Mouse (Mus musculus) adrenal gland, postnatal 36 days (tissue): Measurements from ENCODE around the gene Fam193b. TPM values are rescaled to one million over a fixed set of nuclear protein-coding genes. Genes with fewer than 3 reads are reported as not detected.

Experiments
- DNase-seq, 2 experiments: peaks; one replicate each; pipeline ENCODE4 v3.0.0; 2021; ENCODE audit warnings: mixed read lengths in 1 of 2
- total RNA-seq, 2 experiments: library from RNA; stranded (reverse); gene quantifications; 2 replicates each; pipeline ENCODE4 v1.2.3; 2021

Gene Fam193b
- total RNA-seq, 2 experiments from 2014 or later: 32.3 to 40.4 TPM

DNA sequence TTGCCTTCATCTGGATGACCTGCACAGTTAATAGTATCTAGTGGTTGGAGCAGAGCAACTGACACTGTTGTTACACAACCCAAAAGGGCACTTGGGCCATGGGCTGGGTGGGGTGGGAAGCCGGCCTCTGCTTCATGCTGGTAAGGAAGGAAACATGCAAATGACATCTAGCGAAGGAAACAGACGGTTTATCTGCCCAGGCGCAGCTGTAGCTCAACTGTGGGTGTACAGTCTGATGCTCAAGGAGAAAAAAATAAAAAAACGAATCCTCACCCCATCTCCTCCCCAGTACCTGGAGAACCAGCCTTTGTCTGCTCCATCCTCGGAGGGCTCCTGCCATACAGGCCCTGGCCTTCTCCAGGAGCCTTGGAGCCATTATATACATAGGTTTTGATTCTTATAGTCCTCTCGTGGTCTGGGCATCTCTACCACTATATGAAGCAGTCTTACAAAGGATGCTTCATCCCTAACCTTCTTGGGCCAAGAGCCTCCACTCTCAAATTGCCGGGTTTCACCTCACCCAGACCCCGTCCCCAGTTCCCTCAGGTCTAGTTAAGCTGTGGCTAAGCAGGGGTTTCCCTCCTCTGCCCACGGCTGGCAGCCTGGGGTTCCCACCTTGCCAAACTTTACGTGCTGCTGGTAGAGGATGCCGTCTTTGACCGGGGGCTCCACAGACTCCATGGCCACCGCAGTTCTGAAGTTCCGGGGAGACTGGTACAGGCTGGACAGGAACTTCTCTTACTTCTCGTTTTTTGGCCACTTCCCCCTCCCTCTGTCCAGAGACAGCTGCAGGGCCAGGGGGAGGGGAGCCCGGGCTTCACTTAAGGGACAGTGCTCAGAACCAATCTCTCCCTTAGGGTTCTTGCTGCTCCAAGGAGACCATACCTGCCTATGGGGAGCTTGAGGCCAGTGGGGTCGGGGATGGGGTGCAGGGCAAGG lies 42.8 kb downstream of the Fam193b start:
- no peak for DNase-seq

DNA sequence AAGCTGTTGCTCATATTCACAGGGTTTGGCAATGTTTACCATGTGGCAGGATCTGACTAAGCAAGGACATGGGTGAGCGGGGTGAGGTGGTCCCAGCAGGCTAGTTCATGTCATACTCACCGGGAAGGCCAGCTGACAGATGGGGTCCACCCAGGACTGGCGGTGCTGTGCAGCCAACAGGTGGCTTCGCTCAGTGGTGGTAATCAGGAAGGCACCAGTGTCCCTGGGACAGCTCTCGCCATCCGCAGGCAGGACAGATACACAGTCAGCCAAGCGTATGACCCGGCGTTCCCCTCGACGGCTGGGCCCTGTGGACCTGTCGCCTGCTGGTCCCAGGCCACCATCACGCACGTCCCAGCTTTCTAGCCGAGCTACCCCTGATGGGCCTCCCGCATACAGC lies 43.7 kb downstream of the Fam193b start:
- no peak for DNase-seq

DNA sequence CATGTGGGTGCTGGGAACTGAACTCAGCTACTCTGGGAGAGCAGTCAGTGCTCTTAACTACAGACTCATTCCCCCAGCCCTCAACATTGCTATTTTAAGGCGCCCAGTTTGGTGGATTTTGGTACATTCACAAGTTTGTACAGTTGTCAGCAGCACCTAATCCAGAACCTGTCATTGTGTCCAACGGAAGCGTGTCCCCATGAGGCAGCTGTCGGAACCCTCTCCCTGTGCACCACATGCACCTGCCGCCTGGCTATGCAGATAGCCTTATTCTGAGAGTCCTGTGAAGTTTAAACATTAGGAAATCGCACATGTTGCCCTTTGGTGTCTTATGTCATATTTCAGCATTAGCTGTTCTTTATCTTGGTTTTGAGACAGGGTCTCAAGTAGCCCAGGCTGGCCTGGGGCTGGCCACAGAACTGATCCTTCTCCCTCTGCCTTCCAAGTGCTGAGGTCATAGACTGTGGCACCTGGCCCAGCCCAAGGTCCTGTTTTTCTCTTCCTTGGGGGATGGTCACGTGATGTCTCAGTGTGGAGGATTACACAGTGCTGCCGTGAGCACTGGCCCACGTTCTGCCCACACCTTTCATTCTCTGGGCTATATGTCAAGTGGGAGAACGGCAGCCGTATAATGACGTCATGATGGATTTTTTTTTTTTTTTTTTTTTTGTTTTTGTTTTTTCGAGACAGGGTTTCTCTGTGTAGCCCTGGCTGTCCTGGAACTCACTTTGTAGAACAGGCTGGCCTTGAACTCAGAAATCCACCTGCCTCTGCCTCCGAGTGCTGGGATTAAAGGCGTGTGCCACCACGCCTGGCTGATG lies 45.0 kb downstream of the Fam193b start:
- DNase-seq: no peak

DNA sequence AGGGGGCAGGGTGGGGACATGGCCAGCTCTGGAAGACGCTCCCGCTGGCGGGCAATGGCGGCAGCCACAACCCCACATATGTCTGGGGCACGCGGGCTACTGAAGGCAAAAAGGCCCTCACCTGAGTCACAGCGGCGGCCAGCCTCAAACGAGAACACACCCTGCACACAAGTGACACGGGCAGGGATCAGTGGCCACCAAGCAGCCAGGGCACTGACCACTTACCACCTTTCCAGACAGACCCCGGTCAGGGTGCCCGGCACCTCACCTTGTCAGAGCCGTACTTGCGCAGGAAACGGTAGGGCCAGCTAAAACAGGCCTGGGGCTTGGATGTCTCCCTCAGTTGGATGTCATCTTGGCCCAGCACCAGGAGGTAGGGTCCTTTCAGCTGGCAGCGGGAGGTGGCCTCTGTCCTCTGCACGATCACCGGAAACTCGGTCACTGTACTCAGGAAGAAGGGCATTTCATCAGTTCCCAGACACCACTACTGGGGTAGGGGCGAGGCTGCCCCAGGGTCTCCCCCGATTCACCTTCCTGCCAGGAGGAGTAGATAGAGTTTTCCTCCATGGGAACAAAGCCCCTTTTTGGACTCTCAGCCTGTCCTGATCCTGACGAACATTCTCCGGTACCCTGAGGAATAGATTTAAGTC lies 46.8 kb downstream of the Fam193b start:
- no peak for DNase-seq

DNA sequence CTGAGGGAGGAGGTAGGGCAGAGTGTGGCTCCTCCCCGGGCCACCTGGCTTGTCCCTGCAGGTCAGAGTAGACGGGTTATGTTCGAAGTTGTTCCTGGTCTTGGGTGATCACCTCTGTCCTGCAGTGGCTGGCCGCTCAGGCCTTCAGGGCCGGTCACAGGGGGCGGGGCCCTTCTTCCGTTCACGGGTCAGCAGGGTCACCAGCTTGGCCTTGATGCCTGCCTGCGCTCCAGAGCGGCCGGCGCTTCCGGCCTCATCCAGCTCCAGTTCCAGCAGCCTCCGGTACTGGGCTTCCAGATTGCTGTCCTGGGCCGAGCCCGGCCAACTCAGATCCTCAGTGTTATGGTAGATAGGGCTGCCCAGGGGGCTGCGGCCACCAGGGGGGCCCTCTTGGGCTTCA lies 47.6 kb downstream of the Fam193b start:
- DNase-seq: peak; percentile 65 to 80

DNA sequence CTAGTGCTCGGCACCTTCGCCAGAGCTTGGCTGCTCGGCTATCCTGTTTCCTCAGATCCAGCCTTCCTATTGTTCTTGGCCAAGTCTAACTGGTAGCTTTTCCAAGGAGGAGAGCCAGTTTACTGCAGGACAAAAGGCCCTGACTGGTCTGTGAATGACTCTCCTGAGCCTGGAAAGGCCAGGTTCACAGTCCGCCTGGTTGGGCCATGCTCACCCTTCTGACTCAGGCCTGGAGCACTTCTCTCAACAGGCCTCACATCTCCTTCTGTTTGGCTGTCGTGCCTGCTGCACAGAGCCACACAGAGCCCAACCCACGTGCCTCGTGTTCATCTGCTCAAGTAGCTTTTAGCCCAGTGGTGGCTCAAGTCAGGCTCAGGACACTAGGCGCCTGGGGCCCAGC lies 48.2 kb downstream of the Fam193b start:
- no peak for DNase-seq

DNA sequence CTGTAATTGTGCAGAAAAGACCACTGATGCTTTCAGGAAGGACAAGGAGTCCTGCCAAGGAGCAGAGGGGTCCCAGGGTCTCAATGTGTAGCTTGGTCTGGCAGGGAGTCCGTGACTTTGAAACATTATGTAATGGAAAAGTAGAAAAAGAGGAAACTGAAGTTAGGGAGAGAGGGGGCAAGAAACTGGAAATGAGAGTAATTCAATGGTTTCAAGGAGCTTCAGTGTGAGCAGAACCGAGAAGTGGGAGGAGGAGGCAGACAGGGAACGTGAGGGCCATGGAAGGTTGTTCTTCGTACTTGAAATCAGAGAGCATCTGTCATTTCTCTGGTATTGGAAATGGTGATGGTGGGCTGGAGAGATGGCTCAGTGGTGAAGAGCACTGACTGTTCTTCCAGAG lies 51.3 kb downstream of the Fam193b start:
- no peak for DNase-seq

DNA sequence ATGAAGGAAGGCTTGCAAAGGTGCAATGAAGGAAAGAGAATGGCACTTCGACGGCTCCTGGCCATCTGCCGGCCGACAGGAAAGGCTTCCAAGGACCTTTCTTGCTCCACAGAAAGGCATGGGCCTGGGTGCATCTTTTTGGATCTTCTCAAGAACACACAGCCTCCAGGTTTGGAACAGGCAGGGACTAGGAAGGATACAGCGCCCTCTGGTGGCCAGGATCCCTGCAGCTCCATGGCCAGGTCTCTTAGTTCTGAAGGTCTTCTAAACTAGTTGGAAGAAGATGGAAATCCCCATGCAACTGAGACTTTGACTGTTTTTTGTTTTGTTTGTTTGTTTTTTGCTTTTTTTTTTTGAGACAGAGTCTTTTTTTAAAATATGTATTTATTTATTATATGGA lies 54.0 kb downstream of the Fam193b start:
- DNase-seq: peak; percentile 91 to 93

DNA sequence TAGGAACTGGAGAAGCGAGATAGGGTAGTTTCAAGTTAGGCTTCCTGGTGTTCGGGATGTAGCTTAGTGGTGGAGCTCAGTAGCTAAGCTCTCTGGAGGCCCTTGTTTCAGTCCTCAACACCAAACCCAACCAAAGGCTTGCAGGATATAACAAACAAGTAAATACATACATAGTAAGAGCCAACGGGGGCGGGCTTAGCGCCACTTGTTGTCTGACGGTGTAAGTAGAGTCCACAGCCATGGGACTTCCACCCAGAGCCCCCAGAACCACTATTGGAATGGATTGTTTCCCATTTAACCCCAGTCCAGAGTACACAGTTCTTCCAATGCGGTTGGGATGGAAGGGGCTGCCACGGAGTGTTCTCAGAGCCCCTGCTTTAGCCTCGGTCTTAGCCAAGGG lies 57.1 kb downstream of the Fam193b start:
- no peak for DNase-seq

DNA sequence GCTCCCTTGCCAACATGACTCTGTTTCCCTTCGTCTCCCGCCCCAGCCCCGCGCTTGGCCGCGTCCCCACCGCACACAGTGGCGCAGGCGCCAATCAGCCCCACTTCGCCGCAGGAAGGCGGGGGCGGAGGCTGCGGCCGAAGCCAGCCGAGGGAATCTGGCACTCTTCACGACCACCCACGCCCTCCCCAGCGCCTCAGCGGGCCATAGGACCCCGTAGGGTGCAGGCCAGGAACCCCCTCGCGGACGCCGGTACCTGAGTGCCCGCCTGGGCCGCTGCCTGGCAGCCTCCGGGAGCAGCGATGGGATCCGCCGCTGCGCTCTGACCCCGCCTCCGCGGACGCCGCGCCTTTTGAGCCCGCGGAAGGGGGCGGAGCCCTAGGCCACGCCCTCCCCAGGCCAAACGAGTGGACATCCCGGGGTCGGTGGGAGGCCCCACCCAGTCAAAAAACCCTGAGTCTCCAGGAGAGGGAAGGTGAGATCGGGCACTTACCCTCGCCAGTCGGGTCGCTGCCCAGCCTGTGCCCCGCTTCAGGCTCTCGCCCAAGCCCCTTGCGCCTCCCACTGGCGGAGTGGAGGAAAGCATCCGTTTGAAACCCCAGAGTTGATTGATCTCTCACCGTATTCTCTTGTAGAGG lies 57.7 kb downstream of the Fam193b start, which contains the start of gene Pdlim7:
TSS of gene Pdlim7 (minus strand) at position 566 of the 638 bp plus-strand sequence.
- peak; percentile 91 to 94 for DNase-seq

DNA sequence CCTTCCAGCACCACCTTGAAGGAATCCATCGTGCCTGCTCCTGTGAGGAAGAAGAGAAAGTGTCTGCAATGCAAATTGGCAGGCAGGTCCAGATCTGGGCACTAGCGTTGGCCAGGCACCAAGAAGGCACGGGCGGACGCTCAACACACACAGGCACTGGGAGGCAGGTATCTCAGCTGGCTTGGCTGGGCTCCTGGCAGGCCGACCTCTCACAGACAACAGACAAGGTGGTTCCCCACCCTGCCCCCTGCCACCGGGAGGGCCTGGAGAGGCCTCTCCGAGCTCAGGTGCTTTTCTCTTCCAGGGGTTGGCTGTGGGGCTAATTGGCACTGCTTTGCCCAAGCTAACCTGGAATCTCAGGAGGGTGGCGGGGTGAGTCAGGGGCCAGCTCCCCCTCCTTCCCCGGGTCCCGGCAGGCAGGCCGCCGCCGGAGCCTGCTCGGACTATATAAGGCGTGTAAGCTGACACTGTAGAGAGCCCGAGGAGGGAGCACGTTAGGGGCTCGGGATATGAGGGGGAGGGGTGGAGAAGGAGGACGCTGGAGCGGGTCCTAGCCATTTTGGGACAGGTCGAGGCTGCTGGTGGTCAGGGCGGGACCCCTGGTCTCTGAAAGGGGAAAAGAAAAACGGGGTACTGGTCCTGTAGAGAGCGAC lies 58.4 kb downstream of the Fam193b start:
- peak; percentile 49 to 62 for DNase-seq

DNA sequence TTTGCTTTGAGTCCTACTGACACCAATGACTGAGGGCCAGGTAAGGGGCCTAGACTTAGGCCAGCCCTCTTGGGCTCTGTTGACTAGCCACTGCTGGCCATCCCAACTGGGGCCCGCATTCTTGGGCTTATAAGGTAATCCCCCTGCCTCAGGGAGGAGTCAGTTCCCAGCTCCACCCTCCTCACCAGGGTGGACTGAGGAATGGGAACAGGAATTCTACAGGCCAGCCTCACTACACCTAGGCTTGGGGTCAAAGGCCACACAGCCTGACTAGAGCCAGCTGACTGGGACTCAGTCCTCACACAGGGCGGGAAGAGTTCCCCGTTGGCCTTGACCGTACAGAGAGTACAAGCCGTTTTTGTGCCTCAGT lies 59.4 kb downstream of the Fam193b start:
- no peak for DNase-seq

DNA sequence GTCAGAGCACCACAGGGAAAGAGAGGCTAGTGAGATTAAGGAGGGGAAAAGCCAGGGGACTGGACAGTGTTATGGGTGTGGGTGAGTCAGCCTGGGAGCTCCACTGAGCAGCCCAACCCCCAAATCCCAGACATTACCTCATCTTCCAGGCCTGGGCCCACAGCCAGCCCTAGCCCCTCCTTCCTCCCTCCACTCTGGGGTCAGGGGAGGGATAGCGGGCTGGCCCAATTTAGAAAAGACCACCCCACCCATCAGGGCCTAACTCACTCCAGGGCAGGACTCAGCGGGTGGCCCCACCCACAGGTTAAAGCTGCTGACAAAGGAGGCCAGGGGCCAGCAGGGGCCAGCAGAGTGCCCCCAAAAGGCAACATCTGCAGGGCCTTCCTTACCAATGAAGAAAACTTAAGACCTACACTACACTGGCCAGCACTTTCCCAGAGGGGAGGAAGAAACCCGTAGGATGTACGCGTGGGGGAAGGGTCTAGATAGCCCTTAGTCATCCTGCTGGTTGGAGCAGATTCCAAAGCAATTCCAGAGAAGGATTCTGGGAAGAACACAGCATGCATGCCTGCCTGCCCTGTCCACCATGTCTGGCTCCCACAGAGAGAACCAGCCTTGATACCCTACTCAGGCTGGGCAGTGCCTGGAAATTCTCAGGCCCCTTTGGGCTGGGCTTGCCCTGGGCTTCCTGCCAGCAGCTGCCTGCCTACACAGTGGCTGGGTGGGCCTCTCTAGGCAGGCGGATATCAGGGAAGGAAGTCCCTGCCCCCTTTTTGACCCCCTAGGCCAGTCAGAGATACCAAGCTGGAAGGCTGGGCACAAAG lies 60.0 kb downstream of the Fam193b start:
- DNase-seq: peak; percentile 69 to 84

DNA sequence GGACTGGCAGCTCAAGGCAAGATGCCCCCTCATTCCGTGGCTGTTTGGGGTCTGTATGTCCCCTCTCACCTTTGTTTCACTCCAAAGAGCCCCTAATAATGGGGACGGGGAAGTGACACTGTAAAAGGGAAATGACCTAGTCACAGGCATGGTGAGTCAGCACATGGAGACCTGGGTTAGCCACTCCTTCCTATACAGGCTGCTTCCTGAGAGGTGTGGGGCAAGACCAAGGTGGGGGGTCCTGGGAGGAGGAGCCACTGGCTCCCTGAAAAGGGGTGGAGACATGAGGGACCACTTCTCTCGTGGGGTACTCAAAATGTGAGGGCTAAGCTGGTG lies 60.6 kb downstream of the Fam193b start:
- DNase-seq: no peak

DNA sequence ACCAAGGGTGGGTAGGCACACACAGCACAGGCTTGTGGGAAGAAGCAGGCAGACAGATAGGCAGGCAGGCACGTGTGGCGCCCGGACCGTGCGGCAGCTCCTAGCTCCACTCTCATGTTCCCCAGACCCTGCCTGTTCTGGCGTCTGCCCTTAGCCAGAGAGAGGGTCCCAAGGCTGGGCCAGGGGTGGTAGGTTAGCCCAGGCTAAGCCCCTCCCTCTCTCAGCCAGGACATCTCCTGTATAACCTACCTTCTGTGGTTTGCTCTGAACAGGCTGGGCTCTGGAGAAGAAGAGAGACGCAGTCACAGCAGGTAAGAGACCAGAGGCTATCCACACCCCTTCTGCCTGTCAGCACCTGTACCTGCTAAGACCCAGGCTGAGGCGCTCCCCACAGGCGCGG lies 62.4 kb downstream of the Fam193b start:
- DNase-seq: no peak

DNA sequence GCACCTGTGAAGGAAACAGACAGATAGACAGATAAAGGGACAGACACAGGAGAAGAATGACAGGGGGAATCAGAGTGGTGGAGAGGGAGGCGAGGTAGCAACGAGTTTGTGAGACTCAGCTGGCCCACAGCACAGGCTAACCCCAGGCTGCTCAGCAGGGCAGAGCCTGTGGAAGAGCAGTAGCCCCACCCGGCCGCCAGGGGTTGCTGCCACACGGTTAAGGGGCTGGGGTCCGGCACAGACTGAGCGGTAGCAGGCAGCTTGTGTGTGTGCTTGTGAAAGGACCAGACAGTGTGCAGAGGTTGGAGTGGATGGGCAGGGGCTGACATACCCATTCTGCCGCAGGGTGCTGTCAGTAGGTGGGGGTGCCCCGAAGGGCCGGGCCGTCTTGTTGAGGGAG lies 63.0 kb downstream of the Fam193b start:
- no peak for DNase-seq

DNA sequence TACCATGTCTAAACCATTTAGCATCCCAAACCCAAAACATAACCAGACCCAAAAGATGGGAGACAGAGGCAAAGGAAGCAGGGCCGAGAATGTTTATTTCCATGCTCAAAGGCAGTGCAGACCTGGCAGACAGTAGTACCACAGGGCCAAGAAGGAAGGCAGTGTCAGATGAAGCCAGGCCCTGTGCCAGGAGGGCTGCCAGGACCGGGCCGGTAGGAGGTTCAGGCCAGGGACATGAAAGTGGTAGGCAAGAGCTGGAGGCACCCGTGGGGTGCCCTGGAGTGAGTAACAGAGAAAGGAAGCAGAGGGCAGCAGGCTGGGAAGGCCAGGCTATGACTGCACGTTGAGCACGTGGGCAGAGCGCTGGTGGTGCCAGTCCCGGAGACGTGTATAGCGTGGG lies 64.2 kb downstream of the Fam193b start:
- peak in 1 of 2 experiments; percentile 55 for DNase-seq

DNA sequence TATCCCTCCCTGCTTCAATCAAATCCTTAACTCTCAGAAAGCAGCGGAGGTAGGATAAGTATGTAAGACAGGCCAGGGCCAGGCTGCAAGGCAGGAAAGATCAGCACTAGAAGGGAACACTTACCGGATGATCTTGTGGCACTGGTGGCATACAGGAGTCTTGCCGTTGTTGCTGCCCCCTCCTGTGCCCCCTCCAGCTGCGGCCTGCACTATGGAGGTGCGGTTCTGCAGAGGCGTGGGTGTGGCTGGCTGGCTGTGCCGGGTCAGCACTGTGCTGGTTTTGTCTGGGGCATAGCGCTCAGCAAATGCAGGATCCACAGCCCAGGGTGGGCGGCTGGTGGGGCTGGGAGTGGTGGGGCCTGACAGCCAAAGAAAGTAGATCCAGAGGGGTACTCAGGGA lies 65.1 kb downstream of the Fam193b start:
- no peak for DNase-seq

DNA sequence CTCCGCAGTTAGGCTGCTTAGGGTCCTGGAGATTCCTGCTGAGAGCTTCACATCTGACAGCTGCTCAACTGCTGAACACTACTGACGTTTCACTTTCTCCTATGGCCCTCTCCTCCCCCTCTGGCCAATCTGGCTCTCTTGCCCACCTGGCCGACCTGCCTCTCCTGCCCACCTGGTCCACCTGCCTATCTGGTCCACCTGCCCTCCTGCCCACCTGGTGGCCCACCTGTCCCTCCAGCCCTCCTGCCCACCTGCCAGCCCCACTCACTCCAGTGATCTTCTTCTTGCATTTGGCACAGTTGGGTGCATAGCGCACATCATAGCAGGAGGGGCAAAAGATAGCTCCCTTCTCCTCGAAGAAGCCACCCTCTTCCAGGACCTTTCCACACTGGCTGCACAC lies 66.5 kb downstream of the Fam193b start:
- no peak for DNase-seq

DNA sequence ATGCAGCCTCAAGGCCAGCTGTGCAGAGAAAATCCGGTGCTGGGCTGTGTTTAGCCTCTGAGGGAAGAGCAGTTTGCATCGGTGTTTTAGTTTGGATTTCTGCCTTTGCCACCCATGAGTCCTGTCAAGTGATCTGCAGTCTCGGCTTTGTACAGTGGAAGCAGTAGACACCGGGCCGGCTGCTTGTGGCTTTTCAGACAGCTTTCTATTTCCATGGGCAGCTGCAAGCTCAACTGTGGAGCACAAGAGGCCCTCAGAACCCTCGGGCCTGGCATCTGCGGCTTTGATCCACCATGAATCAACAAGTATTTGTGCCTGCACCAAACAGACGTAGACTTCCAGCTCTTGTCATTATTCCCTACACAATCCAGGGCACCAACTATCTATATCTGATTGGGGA lies 68.5 kb downstream of the Fam193b start:
- no peak for DNase-seq

DNA sequence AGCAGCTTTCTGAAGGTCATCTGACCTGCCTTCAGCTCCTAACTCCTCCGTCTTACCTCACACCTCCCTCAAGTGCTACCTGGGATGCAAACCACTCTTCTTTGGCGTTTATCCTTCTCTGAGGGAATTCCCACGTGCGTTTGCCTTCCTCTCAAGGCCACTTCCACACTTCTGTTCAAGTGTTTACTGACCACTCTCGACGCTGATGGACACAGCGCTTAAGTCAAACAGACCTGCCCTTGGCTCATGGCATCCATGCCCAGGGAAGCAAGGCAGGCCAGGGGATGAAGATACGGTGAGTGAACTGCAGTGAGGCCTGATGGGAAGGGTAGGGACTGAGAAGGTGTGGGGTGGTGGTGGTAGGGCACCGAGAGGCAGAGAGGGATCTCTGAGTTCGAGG lies 70.3 kb downstream of the Fam193b start:
- no peak for DNase-seq
